Mouse (Mus musculus) limb, embryonic 14.5 days (tissue): Measurements from ENCODE around the gene Ropn1l. TPM values are rescaled to one million over a fixed set of nuclear protein-coding genes. Genes with fewer than 3 reads are reported as not detected.

Experiments
- ATAC-seq: fragments of 200-750 bp; cut with Nextera tagmentation; 2 replicates; pipeline ENCODE4 v1.8.0; 2017; ENCODE audit warnings: low read depth, moderate number of reproducible peaks, moderate TSS enrichment; ENCODE audit not compliant: low FRiP score
- DNase-seq: peaks from one replicate; pipeline ENCODE4 v3.0.0-alpha.2; 2015; ENCODE audit warnings: low spot score
- H3K27ac ChIP-seq: fragments of 300-500 bp; sonication (generic); replicated peaks from 2 replicates; pipeline ENCODE4 v1.5.1; 2014; ENCODE audit warnings: low read depth, mild to moderate bottlenecking, low read length, moderate library complexity, mixed read lengths
- H3K27me3 ChIP-seq: fragments of 300-500 bp; sonication (generic); 2 replicates; pipeline ENCODE4 v1.6.1; 2014; ENCODE audit warnings: low read length, mixed read lengths; ENCODE audit not compliant: control insufficient read depth, insufficient read depth
- H3K36me3 ChIP-seq: fragments of 300-500 bp; sonication (generic); 2 replicates; pipeline ENCODE4 v1.6.1; 2014; ENCODE audit warnings: mild to moderate bottlenecking, low read length, moderate library complexity, mixed read lengths; ENCODE audit not compliant: control insufficient read depth, insufficient read depth
- H3K4me1 ChIP-seq: fragments of 300-500 bp; sonication (generic); 2 replicates; pipeline ENCODE4 v1.6.1; 2014; ENCODE audit warnings: antibody characterized with exemption, low read length, mixed read lengths; ENCODE audit not compliant: control insufficient read depth, insufficient read depth
- H3K4me2 ChIP-seq: fragments of 300-500 bp; sonication (generic); replicated peaks from 2 replicates; pipeline ENCODE4 v1.6.1; 2014; ENCODE audit warnings: low read depth, mild to moderate bottlenecking, low read length, moderate library complexity; ENCODE audit not compliant: severe bottlenecking
- H3K4me3 ChIP-seq: fragments of 300-500 bp; sonication (generic); replicated peaks from 2 replicates; pipeline ENCODE4 v1.5.1; 2014; ENCODE audit warnings: low read length
- H3K9ac ChIP-seq: fragments of 300-500 bp; sonication (generic); 2 replicates; pipeline ENCODE4 v1.6.1; 2014; ENCODE audit warnings: mild to moderate bottlenecking, low read depth, low read length, moderate library complexity; ENCODE audit not compliant: severe bottlenecking
- H3K9me3 ChIP-seq: fragments of 300-500 bp; sonication (generic); 2 replicates; pipeline ENCODE4 v1.6.1; 2016; ENCODE audit warnings: low read length; ENCODE audit not compliant: control insufficient read depth
- POLR2A ChIP-seq: fragments of 200-500 bp; IDR thresholded peaks from 2 replicates; pipeline ENCODE4 v1.8.0; 2012; ENCODE audit warnings: inconsistent platforms, mild to moderate bottlenecking, moderate library complexity, borderline replicate concordance; ENCODE audit not compliant: insufficient read depth, insufficient read length; ENCODE audit errors: extremely low read depth
- WGBS: fragments of 180-500 bp; shearing (Covaris S2); extraction: QIAGEN DNeasy Blood & Tissue Kit; methylation state at CpG from one replicate; pipeline ENCODE4 v1.1.7; 2014; 5-methylcytosine and 5-hydroxymethylcytosine counted together
- polyA plus RNA-seq, 2 experiments: library from polyadenylated mRNA; depleted of rRNA in 1 of 2; stranded (reverse) in 1 of 2; unstranded in 1 of 2; fragments of >200 nt; fragmentation: Nextera tagmentation in 1 of 2; extraction: Ambion mirVana in 1 of 2; gene quantifications; 2 replicates each; pipeline versions ENCODE4 v1.2.1 to v1.2.3; 2012 to 2014

The Ropn1l gene
- polyA plus RNA-seq, 2 experiments = 1.2 to 1.7 TPM

- no peak overlapping the region for H3K27ac ChIP-seq
- TF ChIP-seq POLR2A = no peak
- H3K4me3 ChIP-seq = no peak overlapping the region
- no peak overlapping the region for H3K4me2 ChIP-seq
- DNase-seq (no peak), ATAC-seq (no peak)
- H3K27me3 ChIP-seq = no peaks in the 10 kb centered on the region
- H3K9ac ChIP-seq = no peak overlapping the region
- no peaks in the 10 kb centered on the region for H3K4me1 ChIP-seq
- H3K9me3 ChIP-seq = no peaks in the 10 kb centered on the region
- WGBS = 66% methylated on average over 2 of the region's 2 CpGs
- no peaks in the 10 kb centered on the region for H3K36me3 ChIP-seq
Measured at GRCm38 (mm10) chr15:31430014-31430413, 23.5 kb downstream of the Ropn1l start.

- no peak overlapping the region for H3K4me3 ChIP-seq
- no peaks in the 10 kb centered on the region for H3K36me3 ChIP-seq
- H3K27ac ChIP-seq = no peak overlapping the region
- no peaks in the 10 kb centered on the region for H3K27me3 ChIP-seq
- no peak overlapping the region for H3K9ac ChIP-seq
- no peaks in the 10 kb centered on the region for H3K9me3 ChIP-seq
- DNase-seq (no peak), ATAC-seq (no peak)
- TF ChIP-seq POLR2A = no peak
- H3K4me2 ChIP-seq = no peak overlapping the region
- H3K4me1 ChIP-seq = no peaks in the 10 kb centered on the region
- 80% methylated on average over 7 of the region's 7 CpGs for WGBS
Measured at GRCm38 (mm10) chr15:31429429-31429828, 24.1 kb downstream of the Ropn1l start.

GRCm38 (mm10) chr15:31428571-31428970 lies 25.0 kb downstream of the Ropn1l start:
- Histone ChIP-seq H3K4me2 (no peak overlapping the region), H3K27ac (no peak overlapping the region), H3K4me1 (no peaks in the 10 kb centered on the region), H3K27me3 (no peaks in the 10 kb centered on the region), H3K4me3 (no peak overlapping the region), H3K36me3 (no peaks in the 10 kb centered on the region), H3K9me3 (no peaks in the 10 kb centered on the region), H3K9ac (no peak overlapping the region)
- DNase-seq (peak; percentile 23), ATAC-seq (no peak)
- WGBS = 62% methylated on average over 12 of the region's 12 CpGs
- no peak for TF ChIP-seq POLR2A

GRCm38 (mm10) chr15:31427390-31427789 lies 26.1 kb downstream of the Ropn1l start:
- Histone ChIP-seq H3K4me3 (no peak overlapping the region), H3K4me2 (no peak overlapping the region), H3K27me3 (no peaks in the 10 kb centered on the region), H3K4me1 (no peaks in the 10 kb centered on the region), H3K9ac (no peak overlapping the region), H3K9me3 (no peaks in the 10 kb centered on the region), H3K27ac (no peak overlapping the region), H3K36me3 (no peaks in the 10 kb centered on the region)
- ATAC-seq (no peak), DNase-seq (no peak)
- TF ChIP-seq POLR2A = no peak
- 50% methylated on average over 3 of the region's 3 CpGs for WGBS

GRCm38 (mm10) chr15:31426066-31426706 lies 27.4 kb downstream of the Ropn1l start:
- Histone ChIP-seq H3K4me1 (no peaks in the 10 kb centered on the region), H3K9ac (no peak overlapping the region), H3K27ac (no peak overlapping the region), H3K4me2 (no peak overlapping the region), H3K4me3 (no peak overlapping the region), H3K27me3 (no peaks in the 10 kb centered on the region), H3K36me3 (no peaks in the 10 kb centered on the region), H3K9me3 (no peaks in the 10 kb centered on the region)
- DNase-seq (no peak), ATAC-seq (no peak)
- no peak for TF ChIP-seq POLR2A
- WGBS = 44% methylated on average over 8 of the region's 8 CpGs

GRCm38 (mm10) chr15:31422649-31423369 lies 30.7 kb downstream of the Ropn1l start:
- no peak for DNase-seq
- Histone ChIP-seq H3K27me3 (no peaks in the 10 kb centered on the region), H3K4me1 (no peaks in the 10 kb centered on the region), H3K4me2 (no peak overlapping the region), H3K9me3 (no peaks in the 10 kb centered on the region), H3K4me3 (no peak overlapping the region), H3K9ac (no peak overlapping the region), H3K36me3 (no peaks in the 10 kb centered on the region), H3K27ac (no peak overlapping the region)
- 57% methylated on average over 7 of the region's 7 CpGs for WGBS
- TF ChIP-seq POLR2A = no peak
- no peak for ATAC-seq
